In genomic region chr11:20915182-20915602, GRCm38 (mm10) we compare ENCODE assay signal across 8 mouse cellular contexts.
DNase-seq lines count a peak whose midpoint lies in the region; ATAC-seq and TF ChIP-seq lines count a peak whose summit lies in the region.

No protein-coding gene starts in this region.

- DNase-seq in cerebellum, adult 9-10 months, result peak; percentile 14
- DNase-seq in cerebellum, adult 8-10 months, result no peak
- DNase-seq in embryo, embryonic 10.5 days (ENCODE audit: low spot score), result peak; percentile 61
- peak; percentile 21 to 55 for DNase-seq in left cerebral cortex, adult 18-20 months (ENCODE audit: low spot score in 2 of 2)
- DNase-seq in lung, postnatal 0 days (ENCODE audit: low spot score), result peak; percentile 78
- DNase-seq in right cerebral cortex, adult 2 months (ENCODE audit: low spot score in 2 of 2), result peak; percentile 68

- TF ChIP-seq CTCF in lung, postnatal 0 days (IDR thresholded peaks at IDR 0.05), result peak; percentile 28

- H3K4me3 ChIP-seq in lung, postnatal 0 days (ENCODE audit: low read depth, low read length), result no peak overlapping the region; the same call in 1 of the 2 replicates

- no peaks in the 10 kb centered on the region for H3K9me3 ChIP-seq in lung, postnatal 0 days (ENCODE audit: low read length)

- ATAC-seq in granulocyte monocyte progenitor cell, adult 5-6 weeks (replicated peaks; ENCODE audit: poor library complexity, severe bottlenecking), result peak; percentile 63
- peak; percentile 26 for ATAC-seq in inflammation-experienced regulatory T-cells, adult 6 months
- ATAC-seq in lung, postnatal 0 days, result peak; percentile 85

- peaks cover 20% of the 10 kb centered on the region; the same call in 1 of the 2 replicates for H3K4me1 ChIP-seq in lung, postnatal 0 days (ENCODE audit: insufficient read depth, low read depth, low read length)

- H3K4me2 ChIP-seq in lung, postnatal 0 days (replicated peaks; ENCODE audit: low read depth, low read length), result peak overlapping the region; percentile 25; the same call in 1 of the 2 replicates

- 24% methylated on average over 8 of the region's 8 CpGs for WGBS in lung, postnatal 0 days

- H3K36me3 ChIP-seq in lung, postnatal 0 days (ENCODE audit: insufficient read depth, low read length), result no peaks in the 10 kb centered on the region

- no peak overlapping the region for H3K9ac ChIP-seq in lung, postnatal 0 days (replicated peaks; ENCODE audit: low read depth)

- H3K27me3 ChIP-seq in lung, postnatal 0 days (replicated peaks; ENCODE audit: insufficient read depth, low read length), result no peaks in the 10 kb centered on the region

- H3K27ac ChIP-seq in lung, postnatal 0 days (ENCODE audit: low read length), result peak overlapping the region; percentile 78

- TF ChIP-seq EP300 in lung, postnatal 0 days (IDR thresholded peaks at IDR 0.05), result peak; percentile 14; the same call in 1 of the 2 replicates

Comparison
In these comparisons a context has a peak if more than half of its experiments do, and no peak if none do; other contexts are left out.
1. ATAC-seq: peak in every context shown above with its lines; median percentile 85 in lung, postnatal 0 days; 63 in granulocyte monocyte progenitor cell, adult 5-6 weeks; 26 in inflammation-experienced regulatory T-cells, adult 6 months.